Mouse (Mus musculus) limb, embryonic 15.5 days (tissue): ENCODE data around the gene Pnliprp1. TPM values are rescaled to one million over a fixed set of nuclear protein-coding genes. Genes with fewer than 3 reads are reported as not detected.

Experiments
- ATAC-seq: fragments of 200-750 bp; cut with Nextera tagmentation; 2 replicates; pipeline ENCODE4 v1.8.0; 2017; ENCODE audit warnings: low read depth, moderate TSS enrichment; ENCODE audit not compliant: insufficient number of reproducible peaks, low FRiP score, low TSS enrichment
- H3K27ac ChIP-seq: fragments of 300-500 bp; sonication (generic); 2 replicates; pipeline ENCODE4 v1.5.1; 2015; ENCODE audit warnings: moderate library complexity, mild to moderate bottlenecking, inconsistent platforms
- H3K27me3 ChIP-seq: fragments of 300-500 bp; sonication (generic); 2 replicates; pipeline ENCODE4 v1.6.1; 2015; ENCODE audit warnings: inconsistent platforms
- H3K36me3 ChIP-seq: fragments of 300-500 bp; sonication (generic); 2 replicates; pipeline ENCODE4 v1.6.1; 2015; ENCODE audit warnings: inconsistent platforms
- H3K4me1 ChIP-seq: fragments of 300-500 bp; sonication (generic); 2 replicates; pipeline ENCODE4 v1.6.1; 2015; ENCODE audit warnings: inconsistent platforms
- H3K4me2 ChIP-seq: fragments of 300-500 bp; sonication (generic); 2 replicates; pipeline ENCODE4 v1.6.1; 2015; ENCODE audit warnings: mild to moderate bottlenecking, inconsistent platforms
- H3K4me3 ChIP-seq: fragments of 300-500 bp; sonication (generic); 2 replicates; pipeline ENCODE4 v1.5.1; 2015; ENCODE audit warnings: mild to moderate bottlenecking, inconsistent platforms
- H3K9ac ChIP-seq: fragments of 300-500 bp; sonication (generic); 2 replicates; pipeline ENCODE4 v1.6.1; 2015; ENCODE audit warnings: inconsistent platforms
- H3K9me3 ChIP-seq: fragments of 300-500 bp; sonication (generic); 2 replicates; pipeline ENCODE4 v1.6.1; 2016; ENCODE audit warnings: inconsistent platforms
- WGBS: fragments of 180-500 bp; shearing (Covaris S2); methylation state at CpG from one replicate; pipeline ENCODE4 v1.1.7; 2015; 5-methylcytosine and 5-hydroxymethylcytosine counted together
- polyA plus RNA-seq: library from polyadenylated mRNA; unstranded; fragments of >200 nt; fragmentation: Nextera tagmentation; extraction: Ambion mirVana; gene quantifications from 2 replicates; pipeline ENCODE4 v1.2.1, GENCODE M21; 2015

The Pnliprp1 gene
- polyA plus RNA-seq, 1 experiment from 2014 or later: 0.93 TPM

- Histone ChIP-seq H3K9ac (no peak overlapping the region), H3K27me3 (no peaks in the 10 kb centered on the region), H3K27ac (no peak overlapping the region), H3K9me3 (no peaks in the 10 kb centered on the region), H3K4me3 (no peak overlapping the region), H3K4me1 (no peaks in the 10 kb centered on the region), H3K4me2 (no peak overlapping the region), H3K36me3 (no peaks in the 10 kb centered on the region)
- WGBS: 84% methylated on average over 4 of the region's 4 CpGs
- ATAC-seq: no peak
Observed at GRCm38 (mm10) chr19:58742711-58743110, 14.0 kb downstream of the Pnliprp1 start.

GRCm38 (mm10) chr19:58743736-58744135 lies 15.0 kb downstream of the Pnliprp1 start:
- Histone ChIP-seq H3K4me2 (no peak overlapping the region), H3K27me3 (no peaks in the 10 kb centered on the region), H3K9me3 (no peaks in the 10 kb centered on the region), H3K4me1 (no peaks in the 10 kb centered on the region), H3K36me3 (no peaks in the 10 kb centered on the region), H3K4me3 (no peak overlapping the region), H3K27ac (no peak overlapping the region), H3K9ac (no peak overlapping the region)
- 44% methylated on average over 4 of the region's 4 CpGs for WGBS
- ATAC-seq: no peak

GRCm38 (mm10) chr19:58747498-58748000 lies 18.9 kb downstream of the Pnliprp1 start:
- Histone ChIP-seq H3K27ac (no peak overlapping the region), H3K4me1 (no peaks in the 10 kb centered on the region), H3K4me2 (no peak overlapping the region), H3K36me3 (no peaks in the 10 kb centered on the region), H3K27me3 (no peaks in the 10 kb centered on the region), H3K4me3 (no peak overlapping the region), H3K9me3 (no peaks in the 10 kb centered on the region), H3K9ac (no peak overlapping the region)
- ATAC-seq: no peak
- WGBS: 86% methylated on average over 9 of the region's 9 CpGs

GRCm38 (mm10) chr19:58750822-58751221 lies 22.1 kb downstream of the Pnliprp1 start:
- Histone ChIP-seq H3K9me3 (no peaks in the 10 kb centered on the region), H3K4me2 (no peak overlapping the region), H3K27ac (no peak overlapping the region), H3K9ac (no peak overlapping the region), H3K27me3 (no peaks in the 10 kb centered on the region), H3K4me1 (no peaks in the 10 kb centered on the region), H3K36me3 (no peaks in the 10 kb centered on the region), H3K4me3 (no peak overlapping the region)
- no peak for ATAC-seq
- 72% methylated on average over 2 of the region's 2 CpGs for WGBS

- WGBS: 73% methylated on average over 2 of the region's 2 CpGs
- no peak overlapping the region for H3K4me3 ChIP-seq
- no peak overlapping the region for H3K4me2 ChIP-seq
- ATAC-seq: no peak
- H3K9ac ChIP-seq: no peak overlapping the region
- H3K27me3 ChIP-seq: no peaks in the 10 kb centered on the region
- H3K27ac ChIP-seq: no peak overlapping the region
- H3K4me1 ChIP-seq: no peaks in the 10 kb centered on the region
- no peaks in the 10 kb centered on the region for H3K9me3 ChIP-seq
- H3K36me3 ChIP-seq: no peaks in the 10 kb centered on the region
Observed at GRCm38 (mm10) chr19:58751504-58751903, 22.8 kb downstream of the Pnliprp1 start.

GRCm38 (mm10) chr19:58758871-58759270 lies 30.2 kb downstream of the Pnliprp1 start:
- no peak overlapping the region for H3K9ac ChIP-seq
- no peak overlapping the region for H3K4me2 ChIP-seq
- no peaks in the 10 kb centered on the region for H3K36me3 ChIP-seq
- H3K4me1 ChIP-seq: peaks cover 9% of the 10 kb centered on the region
- 91% methylated on average over 4 of the region's 4 CpGs for whole genome bisulfite sequencing
- ATAC-seq: no peak
- H3K27me3 ChIP-seq: no peaks in the 10 kb centered on the region
- no peak overlapping the region for H3K27ac ChIP-seq
- H3K4me3 ChIP-seq: no peak overlapping the region
- no peaks in the 10 kb centered on the region for H3K9me3 ChIP-seq

GRCm38 (mm10) chr19:58759423-58759822 lies 30.7 kb downstream of the Pnliprp1 start, which contains the start of gene Pnliprp2:
TSS of gene Pnliprp2 (plus strand) at chr19:58759719.
- H3K27ac ChIP-seq: no peak within 1 kb of the TSS
- H3K4me3 ChIP-seq: no peak within 1 kb of the TSS
- no peak within 1 kb of the TSS for H3K4me2 ChIP-seq
- WGBS: 59% methylated on average over 9 of the region's 9 CpGs
- no peak within 1 kb of the TSS for H3K9ac ChIP-seq
- no peaks in the 10 kb centered on the region for H3K36me3 ChIP-seq
- no peaks in the 10 kb centered on the region for H3K27me3 ChIP-seq
- H3K9me3 ChIP-seq: no peaks in the 10 kb centered on the region
- ATAC-seq: 0 out of 2 replicates have a peak, but pooled peaks have one; percentile 7
- peaks cover 9% of the 10 kb centered on the region for H3K4me1 ChIP-seq

- 27% methylated on average over 6 of the region's 6 CpGs for WGBS
- no peaks in the 10 kb centered on the region for H3K9me3 ChIP-seq
- 0 out of 2 replicates have a peak, but pooled peaks have one; percentile 10 for ATAC-seq
- H3K36me3 ChIP-seq: no peaks in the 10 kb centered on the region
- no peak overlapping the region for H3K4me3 ChIP-seq
- H3K27ac ChIP-seq: no peak overlapping the region
- peaks cover 9% of the 10 kb centered on the region for H3K4me1 ChIP-seq
- H3K9ac ChIP-seq: no peak overlapping the region
- H3K4me2 ChIP-seq: no peak overlapping the region
- H3K27me3 ChIP-seq: no peaks in the 10 kb centered on the region
Observed at GRCm38 (mm10) chr19:58762316-58762715, 33.6 kb downstream of the Pnliprp1 start.

- WGBS: 9% methylated on average over 12 of the region's 12 CpGs
- peak; percentile 42; the same call in 1 of the 2 replicates for ATAC-seq
Observed at GRCm38 (mm10) chr19:58762848-58763541, 34.3 kb downstream of the Pnliprp1 start.

GRCm38 (mm10) chr19:58767329-58767728 lies 38.6 kb downstream of the Pnliprp1 start:
- Histone ChIP-seq H3K27ac (no peak overlapping the region), H3K4me1 (peaks cover 9% of the 10 kb centered on the region), H3K9me3 (no peaks in the 10 kb centered on the region), H3K4me2 (no peak overlapping the region), H3K9ac (no peak overlapping the region), H3K27me3 (no peaks in the 10 kb centered on the region), H3K4me3 (no peak overlapping the region), H3K36me3 (no peaks in the 10 kb centered on the region)
- 81% methylated on average over 6 of the region's 6 CpGs for WGBS
- no peak for ATAC-seq

More at GRCm38 (mm10) chr19:58762848-58763541, 34.3 kb downstream of the Pnliprp1 start:
- Histone ChIP-seq H3K36me3 (no peaks in the 10 kb centered on the region), H3K4me3 (no peak overlapping the region), H3K9me3 (no peaks in the 10 kb centered on the region), H3K27me3 (no peaks in the 10 kb centered on the region), H3K9ac (no peak overlapping the region), H3K4me1 (peaks cover 9% of the 10 kb centered on the region), H3K4me2 (no peak overlapping the region), H3K27ac (no peak overlapping the region)

- no peak overlapping the region for H3K4me2 ChIP-seq
- H3K4me3 ChIP-seq: no peak overlapping the region
- H3K4me1 ChIP-seq: no peaks in the 10 kb centered on the region
- H3K9me3 ChIP-seq: no peaks in the 10 kb centered on the region
- H3K36me3 ChIP-seq: no peaks in the 10 kb centered on the region
- 73% methylated on average over 5 of the region's 5 CpGs for WGBS
- no peak overlapping the region for H3K27ac ChIP-seq
- no peak overlapping the region for H3K9ac ChIP-seq
- H3K27me3 ChIP-seq: no peaks in the 10 kb centered on the region
- no peak for ATAC-seq
Observed at GRCm38 (mm10) chr19:58776461-58776860, 47.8 kb downstream of the Pnliprp1 start.

- Histone ChIP-seq H3K27ac (no peak overlapping the region), H3K4me3 (no peak overlapping the region), H3K9ac (no peak overlapping the region), H3K4me1 (no peaks in the 10 kb centered on the region), H3K27me3 (no peaks in the 10 kb centered on the region), H3K9me3 (no peaks in the 10 kb centered on the region), H3K4me2 (no peak overlapping the region), H3K36me3 (no peaks in the 10 kb centered on the region)
- 64% methylated on average over 4 of the region's 4 CpGs for WGBS
- ATAC-seq: no peak
Observed at GRCm38 (mm10) chr19:58781566-58781965, 52.9 kb downstream of the Pnliprp1 start.
